Mouse (Mus musculus) thymus, adult 2 months (tissue): Measurements from ENCODE around the gene Ikzf4. TPM values are rescaled to one million over a fixed set of nuclear protein-coding genes. Genes with fewer than 3 reads are reported as not detected.

Experiments
- DNase-seq: peaks from one replicate; pipeline ENCODE4 v3.0.0; 2021
- H3K27ac ChIP-seq: fragments of 200-500 bp; 2 replicates; pipeline ENCODE4 v1.5.1; 2012; ENCODE audit warnings: low read length, control low read depth; ENCODE audit not compliant: control insufficient read depth, insufficient read depth
- H3K27me3 ChIP-seq: fragments of 200-500 bp; 2 replicates; pipeline ENCODE4 v1.6.1; 2012; ENCODE audit warnings: mild to moderate bottlenecking, low read length, moderate library complexity, mixed read lengths; ENCODE audit not compliant: control insufficient read depth, insufficient read depth
- H3K36me3 ChIP-seq: fragments of 200-500 bp; 2 replicates; pipeline ENCODE4 v1.6.1; 2012; ENCODE audit warnings: mild to moderate bottlenecking, low read length, moderate library complexity; ENCODE audit not compliant: control insufficient read depth, insufficient read depth
- H3K4me1 ChIP-seq: fragments of 200-500 bp; replicated peaks from 2 replicates; pipeline ENCODE4 v1.6.1; 2012; ENCODE audit warnings: low read length; ENCODE audit not compliant: control insufficient read depth, insufficient read depth
- H3K4me3 ChIP-seq: fragments of 200-500 bp; 2 replicates; pipeline ENCODE4 v1.5.1; 2012; ENCODE audit warnings: mild to moderate bottlenecking, low read length, control low read depth, moderate library complexity; ENCODE audit not compliant: control insufficient read depth, insufficient read depth
- CTCF ChIP-seq: fragments of 200-500 bp; IDR thresholded peaks from 2 replicates; pipeline ENCODE4 v1.5.1; 2012; ENCODE audit warnings: mild to moderate bottlenecking, control low read depth, low read length, moderate library complexity, borderline replicate concordance; ENCODE audit not compliant: control insufficient read depth, poor library complexity, insufficient read depth; ENCODE audit errors: extremely low read depth
- POLR2A ChIP-seq: fragments of 200-500 bp; IDR thresholded peaks from 2 replicates; pipeline ENCODE4 v1.6.1; 2012; ENCODE audit warnings: mild to moderate bottlenecking, low read length, control low read depth, moderate library complexity; ENCODE audit not compliant: control insufficient read depth, poor library complexity, insufficient read depth; ENCODE audit errors: extremely low read depth
- WGBS: fragments of 180-500 bp; shearing (Covaris S2); methylation state at CpG from one replicate; pipeline ENCODE4 v1.1.7; 2018; 5-methylcytosine and 5-hydroxymethylcytosine counted together
- polyA plus RNA-seq: library from polyadenylated mRNA; depleted of rRNA; stranded (reverse); fragments of >200 nt; gene quantifications from 2 replicates; pipeline ENCODE4 v1.2.3, GENCODE M21; 2012

Ikzf4 gene
- polyA plus RNA-seq, 1 experiment = 6.7 TPM

DNA sequence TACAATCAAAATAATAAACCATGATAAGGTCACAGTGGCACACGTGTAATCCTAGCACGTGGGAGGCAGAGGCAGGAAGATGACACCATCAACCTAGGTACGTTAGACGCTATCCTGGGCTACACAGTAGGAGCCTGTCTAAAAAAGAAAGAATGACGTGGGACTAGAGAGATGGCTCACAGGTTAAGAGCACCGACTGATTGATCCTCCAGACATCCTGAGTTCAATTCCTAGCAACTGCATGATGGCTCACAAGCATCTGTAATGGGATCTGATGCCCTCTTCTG, 32.7 kb downstream of the Ikzf4 start:
- Histone ChIP-seq H3K36me3 (no peaks in the 10 kb centered on the region), H3K27ac (no peak overlapping the region), H3K27me3 (no peaks in the 10 kb centered on the region), H3K4me3 (no peak overlapping the region), H3K4me1 (peaks cover 2% of the 10 kb centered on the region)
- 39% methylated on average over 6 of the region's 6 CpGs for WGBS
- TF ChIP-seq CTCF (no peak), POLR2A (no peak)
- no peak for DNase-seq

- no peaks in the 10 kb centered on the region for H3K27me3 ChIP-seq
- 17% methylated on average over 16 of the region's 16 CpGs for WGBS
- no peaks in the 10 kb centered on the region for H3K36me3 ChIP-seq
- no peak overlapping the region for H3K27ac ChIP-seq
- TF ChIP-seq POLR2A (no peak), CTCF (no peak)
- peaks cover 2% of the 10 kb centered on the region for H3K4me1 ChIP-seq
- DNase-seq = peak; percentile 81
- no peak overlapping the region for H3K4me3 ChIP-seq
Observed at GRCm38 (mm10) chr10:128612433-128613153, 33.2 kb downstream of the Ikzf4 start.

- no peak overlapping the region for H3K27ac ChIP-seq
- H3K4me1 ChIP-seq = no peaks in the 10 kb centered on the region
- DNase-seq = no peak
- no peaks in the 10 kb centered on the region for H3K27me3 ChIP-seq
- TF ChIP-seq CTCF (no peak), POLR2A (no peak)
- H3K36me3 ChIP-seq = no peaks in the 10 kb centered on the region
- 71% methylated on average over 2 of the region's 2 CpGs for WGBS
- no peak overlapping the region for H3K4me3 ChIP-seq
Observed at GRCm38 (mm10) chr10:128606483-128606882, 39.3 kb downstream of the Ikzf4 start.

DNA sequence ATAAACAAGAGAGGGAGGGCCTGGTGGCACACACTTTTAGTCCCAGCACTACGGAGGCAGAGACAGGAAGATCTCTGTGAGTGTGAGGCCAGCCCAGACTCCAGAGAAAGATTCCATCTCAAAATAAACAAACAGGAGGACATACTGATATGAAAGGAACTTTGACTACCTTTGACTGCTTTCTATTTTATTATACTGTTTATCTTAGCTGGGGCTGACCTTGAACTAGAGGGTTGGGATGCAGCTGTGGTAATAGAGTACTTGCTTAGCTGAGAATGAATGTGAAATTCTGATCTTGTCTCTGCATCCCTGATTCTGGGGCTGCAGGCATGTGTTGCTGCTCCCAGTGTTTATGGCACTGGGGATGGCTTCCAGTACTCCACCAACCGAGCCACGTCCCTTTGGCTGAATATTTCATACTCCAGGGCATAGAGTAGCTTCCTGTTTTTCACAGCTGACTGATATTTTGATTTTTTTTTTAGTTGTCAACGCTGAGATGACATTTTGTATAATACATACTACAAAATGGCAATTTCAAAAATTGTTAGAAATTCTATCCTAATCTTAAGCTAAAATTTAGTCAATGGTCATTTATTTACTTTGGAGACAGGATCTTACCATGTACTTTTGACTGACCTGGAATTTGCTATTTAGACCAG, 43.2 kb downstream of the Ikzf4 start:
- Histone ChIP-seq H3K27me3 (no peaks in the 10 kb centered on the region), H3K36me3 (no peaks in the 10 kb centered on the region), H3K4me3 (no peak overlapping the region), H3K27ac (no peak overlapping the region), H3K4me1 (no peaks in the 10 kb centered on the region)
- TF ChIP-seq POLR2A (no peak), CTCF (no peak)
- DNase-seq = no peak
- 63% methylated on average over 4 of the region's 4 CpGs for WGBS

- Histone ChIP-seq H3K4me3 (no peak overlapping the region), H3K27ac (no peak overlapping the region), H3K27me3 (no peaks in the 10 kb centered on the region), H3K4me1 (no peaks in the 10 kb centered on the region), H3K36me3 (no peaks in the 10 kb centered on the region)
- DNase-seq = no peak
- TF ChIP-seq POLR2A (no peak), CTCF (no peak)
- whole genome bisulfite sequencing = 79% methylated on average over 1 of the region's 1 CpGs
Observed at GRCm38 (mm10) chr10:128601499-128601898, 44.3 kb downstream of the Ikzf4 start.

- 78% methylated on average over 2 of the region's 2 CpGs for WGBS
- no peaks in the 10 kb centered on the region for H3K27me3 ChIP-seq
- DNase-seq = no peak
- H3K4me3 ChIP-seq = no peak overlapping the region
- no peak overlapping the region for H3K27ac ChIP-seq
- H3K4me1 ChIP-seq = no peaks in the 10 kb centered on the region
- no peaks in the 10 kb centered on the region for H3K36me3 ChIP-seq
- TF ChIP-seq POLR2A (no peak), CTCF (no peak)
Observed at GRCm38 (mm10) chr10:128598476-128598875, 47.3 kb downstream of the Ikzf4 start.
